Mouse (Mus musculus) stomach, postnatal 0 days (tissue): ENCODE measurements around the gene Shisal1.

Experiments used
- CTCF ChIP-seq: IDR thresholded peaks from 2 replicates; pipeline ENCODE4 v1.5.1; 2016; ENCODE audit warnings: antibody characterized with exemption, low read depth, mild to moderate bottlenecking, moderate library complexity
- EP300 ChIP-seq: optimal IDR thresholded peaks from 2 replicates; pipeline ENCODE3; 2016; ENCODE audit warnings: antibody characterized with exemption

GRCm38 (mm10) chr15:84446997-84447396 is at the start of gene Shisal1:
- TF ChIP-seq CTCF: no peak
- no peak for TF ChIP-seq EP300
